Mouse (Mus musculus): ENCODE results near the gene Nol7.
A peak's percentile ranks its signal among the peaks of the same experiment; 100 is the strongest.

DNA sequence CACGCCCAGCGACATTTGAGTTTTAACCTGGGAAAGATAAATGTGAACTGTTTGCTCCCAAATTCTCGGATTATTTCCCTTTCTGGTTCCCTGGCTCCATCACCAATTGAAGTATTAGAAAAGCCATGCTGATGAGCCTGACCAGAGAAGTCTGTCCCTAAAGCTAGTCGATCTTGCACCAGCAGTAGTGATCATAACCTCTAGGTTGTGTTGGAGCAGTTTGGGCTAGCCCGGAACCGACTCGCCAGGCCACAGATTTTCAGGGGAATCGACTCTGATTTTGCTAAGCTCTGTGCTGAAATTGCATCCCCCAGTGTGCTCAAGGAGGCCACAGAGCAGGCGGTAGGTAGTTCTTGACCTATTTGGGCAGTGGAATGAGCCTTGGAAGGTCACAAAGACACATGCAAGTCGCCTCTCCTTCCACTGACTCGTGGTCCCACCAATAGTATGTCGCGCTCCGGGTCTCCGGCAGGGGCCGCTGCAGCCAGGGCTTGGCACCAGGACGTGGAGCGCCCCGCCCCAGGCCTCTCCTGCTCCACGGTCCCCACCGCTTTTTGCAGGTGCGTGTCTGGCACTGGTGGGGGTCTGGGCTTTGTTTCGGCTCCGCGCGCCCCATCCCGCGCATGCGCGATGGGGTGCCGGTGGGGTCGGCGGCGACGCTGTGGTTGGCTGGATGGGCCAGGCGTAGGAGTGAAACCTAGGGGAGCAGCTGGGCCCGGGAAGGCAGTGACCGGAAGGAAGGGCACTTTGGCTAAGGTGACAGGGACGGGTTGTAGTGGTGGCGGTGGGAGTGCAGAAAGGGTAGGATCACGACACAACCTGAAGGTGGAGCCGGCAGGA is 33.0 kb upstream of the Nol7 start, which contains the start of gene Sirt5:
- TF ChIP-seq CTCF (conservative IDR thresholded peaks at IDR 0.05 in 1 of 2, IDR thresholded peaks at IDR 0.05 in 1 of 2; ENCODE audit: low read depth in 2 of 2, low read length in 2 of 2): peak; percentile 29 to 79; a peak in 3 of 4 replicates
- peak; percentile 15; the same call in 1 of the 2 replicates for TF ChIP-seq EP300 (IDR thresholded peaks at IDR 0.05; ENCODE audit: low read length)
- no peak for TF ChIP-seq RCOR1 (conservative IDR thresholded peaks at IDR 0.05; ENCODE audit: low read depth, low read length)
- TF ChIP-seq MXI1 (IDR thresholded peaks at IDR 0.05; ENCODE audit: low read depth, low read length): peak; percentile 62
- TF ChIP-seq SIN3A (IDR thresholded peaks at IDR 0.05; ENCODE audit: low read length): peak; percentile 66; the same call in 1 of the 2 replicates
- TF ChIP-seq POLR2A (IDR thresholded peaks at IDR 0.05; ENCODE audit: low read depth, low read length): peak; percentile 55; the same call in 1 of the 2 replicates
